Mouse (Mus musculus) heart, embryonic 16.5 days (tissue): ENCODE measurements around the gene Rassf3. TPM values are rescaled to one million over a fixed set of nuclear protein-coding genes. Genes with fewer than 3 reads are reported as not detected.

Experiments
- ATAC-seq: fragments of 200-750 bp; cut with Nextera tagmentation; replicated peaks from 2 replicates; pipeline ENCODE4 v1.8.0; 2017; ENCODE audit warnings: moderate number of reproducible peaks; ENCODE audit not compliant: insufficient read depth, low FRiP score; ENCODE audit errors: extremely low read depth
- H3K27ac ChIP-seq: fragments of 300-500 bp; sonication (generic); 2 replicates; pipeline ENCODE4 v1.5.1; 2014; ENCODE audit warnings: mild to moderate bottlenecking, low read length, control low read depth, moderate library complexity
- H3K27me3 ChIP-seq: fragments of 300-500 bp; sonication (generic); 2 replicates; pipeline ENCODE4 v1.6.1; 2014; ENCODE audit warnings: low read length, mixed read lengths; ENCODE audit not compliant: control insufficient read depth, insufficient read depth
- H3K36me3 ChIP-seq: fragments of 300-500 bp; sonication (generic); 2 replicates; pipeline ENCODE4 v1.6.1; 2014; ENCODE audit not compliant: control insufficient read depth, insufficient read depth
- H3K4me1 ChIP-seq: fragments of 300-500 bp; sonication (generic); 2 replicates; pipeline ENCODE4 v1.6.1; 2014; ENCODE audit warnings: low read length, mixed read lengths; ENCODE audit not compliant: control insufficient read depth, insufficient read depth
- H3K4me2 ChIP-seq: fragments of 300-500 bp; sonication (generic); 2 replicates; pipeline ENCODE4 v1.6.1; 2014; ENCODE audit warnings: low read depth, mild to moderate bottlenecking, control low read depth, low read length
- H3K4me3 ChIP-seq: fragments of 300-500 bp; sonication (generic); 2 replicates; pipeline ENCODE4 v1.5.1; 2014; ENCODE audit warnings: mild to moderate bottlenecking, control low read depth, low read length
- H3K9ac ChIP-seq: fragments of 300-500 bp; sonication (generic); 2 replicates; pipeline ENCODE4 v1.6.1; 2014; ENCODE audit warnings: low read length, control low read depth
- H3K9me3 ChIP-seq: fragments of 300-500 bp; sonication (generic); replicated peaks from 2 replicates; pipeline ENCODE4 v1.6.1; 2016; ENCODE audit warnings: low read length; ENCODE audit not compliant: control insufficient read depth
- WGBS: fragments of 180-500 bp; shearing (Covaris S2); extraction: QIAGEN DNeasy Blood & Tissue Kit; methylation state at CpG from one replicate; pipeline ENCODE4 v1.1.7; 2014; 5-methylcytosine and 5-hydroxymethylcytosine counted together
- polyA plus RNA-seq: library from polyadenylated mRNA; unstranded; fragments of >200 nt; fragmentation: Nextera tagmentation; extraction: Ambion mirVana; gene quantifications from 2 replicates; pipeline ENCODE4 v1.2.1, GENCODE M21; 2015

Gene Rassf3
- polyA plus RNA-seq, 1 experiment from 2014 or later: 24.1 TPM

DNA sequence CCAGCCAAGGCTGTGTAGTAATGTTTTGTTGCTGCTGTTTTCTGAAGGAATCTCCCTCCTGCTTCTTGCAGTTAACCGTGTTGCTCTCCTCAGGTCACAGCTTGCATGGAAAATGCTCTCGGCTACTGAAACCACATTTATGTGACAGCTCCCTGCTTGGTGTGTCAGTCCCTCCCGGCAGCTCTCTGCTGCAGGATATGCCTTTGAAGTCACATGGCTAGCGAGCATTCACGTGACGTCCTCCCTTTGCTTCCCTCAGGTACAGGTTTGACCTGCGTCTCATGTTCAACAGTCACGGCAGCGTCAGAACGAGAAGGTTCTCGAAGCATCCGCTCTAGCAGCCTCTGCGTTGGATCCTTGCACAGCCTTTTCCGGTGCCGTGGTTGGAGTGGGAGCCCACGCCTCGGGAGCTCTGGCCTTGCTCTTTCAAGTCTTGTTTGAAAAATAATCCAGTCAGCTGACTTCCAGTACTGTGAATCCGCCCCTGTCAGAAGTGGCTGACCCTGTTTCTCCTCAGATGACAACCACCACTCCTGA, 81.3 kb downstream of the Rassf3 start:
- WGBS: 74% methylated on average over 18 of the region's 18 CpGs
- Histone ChIP-seq H3K4me3 (no peak overlapping the region), H3K9ac (no peak overlapping the region), H3K4me1 (peaks cover 3% of the 10 kb centered on the region; the same call in 1 of the 2 replicates), H3K4me2 (no peak overlapping the region), H3K36me3 (peaks cover 51% of the 10 kb centered on the region), H3K27me3 (no peaks in the 10 kb centered on the region), H3K27ac (no peak overlapping the region), H3K9me3 (no peaks in the 10 kb centered on the region)
- no peak for ATAC-seq

DNA sequence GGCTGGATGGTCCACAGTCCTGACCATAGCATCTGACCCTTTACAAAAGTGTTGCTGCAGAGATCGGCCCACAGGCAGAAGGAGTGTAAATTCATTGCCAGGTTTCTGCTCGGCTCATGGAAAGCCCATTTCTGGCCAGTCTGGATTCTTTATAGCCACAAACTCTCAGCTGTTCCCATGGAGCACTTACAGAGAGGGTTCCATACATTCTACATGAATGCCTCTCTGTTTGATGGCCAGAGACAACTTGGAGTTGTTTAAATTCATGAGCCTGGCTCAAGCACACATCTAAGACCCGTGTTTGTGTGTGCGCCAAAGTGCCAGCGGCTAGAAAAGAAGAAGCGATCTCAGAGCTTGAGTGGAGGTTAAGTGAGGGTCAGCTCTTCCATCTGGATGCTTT, 81.9 kb downstream of the Rassf3 start:
- Histone ChIP-seq H3K4me1 (peaks cover 3% of the 10 kb centered on the region; the same call in 1 of the 2 replicates), H3K36me3 (peaks cover 55% of the 10 kb centered on the region), H3K9ac (no peak overlapping the region), H3K27ac (no peak overlapping the region), H3K27me3 (no peaks in the 10 kb centered on the region), H3K4me2 (no peak overlapping the region), H3K4me3 (no peak overlapping the region), H3K9me3 (no peaks in the 10 kb centered on the region)
- ATAC-seq: no peak
- 80% methylated on average over 6 of the region's 6 CpGs for WGBS

DNA sequence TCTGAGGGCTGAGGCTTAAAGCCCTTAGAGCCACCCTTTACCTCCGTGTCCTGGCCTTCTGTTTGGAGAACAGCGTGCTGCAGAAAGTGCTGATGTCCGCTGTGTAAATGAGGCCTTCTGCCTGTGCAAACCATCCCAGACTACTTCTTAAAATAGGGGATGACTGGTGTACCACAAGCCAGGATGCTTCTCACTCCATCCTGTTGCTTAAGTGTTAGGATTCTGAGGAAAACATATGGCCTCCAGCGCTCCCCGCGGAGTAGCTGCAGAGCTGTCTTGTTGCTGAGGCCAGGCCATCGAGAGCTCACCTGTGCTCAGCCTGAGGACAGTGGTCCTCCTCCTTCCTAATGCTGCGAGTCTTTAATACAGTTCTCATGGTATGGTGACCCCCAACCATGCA, 84.2 kb downstream of the Rassf3 start:
- Histone ChIP-seq H3K4me2 (no peak overlapping the region), H3K9me3 (no peaks in the 10 kb centered on the region), H3K27me3 (no peaks in the 10 kb centered on the region), H3K36me3 (peaks cover 68% of the 10 kb centered on the region), H3K9ac (no peak overlapping the region), H3K4me1 (peaks cover 3% of the 10 kb centered on the region; the same call in 1 of the 2 replicates), H3K4me3 (no peak overlapping the region), H3K27ac (no peak overlapping the region)
- no peak for ATAC-seq
- 93% methylated on average over 8 of the region's 8 CpGs for WGBS

DNA sequence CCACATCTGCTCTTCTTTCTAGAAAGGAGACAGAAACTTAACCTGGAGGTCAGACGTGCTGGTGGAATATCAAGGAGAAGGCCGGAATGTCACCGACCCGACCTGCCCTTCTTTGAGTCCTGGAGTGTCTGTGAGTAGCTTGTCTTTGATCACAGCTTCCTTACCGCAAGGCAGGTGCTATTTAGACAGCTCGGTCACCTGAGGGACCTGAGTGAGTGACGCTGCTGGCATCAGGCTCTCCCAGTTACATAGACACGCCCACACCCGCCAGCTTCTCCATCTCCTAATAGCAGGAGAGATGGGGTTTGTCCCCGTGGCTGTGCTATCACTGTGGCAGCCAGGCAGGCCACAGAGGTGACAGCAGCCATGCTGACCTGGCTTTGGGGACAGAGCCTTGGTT, 85.5 kb downstream of the Rassf3 start:
- Histone ChIP-seq H3K4me2 (no peak overlapping the region), H3K4me3 (no peak overlapping the region), H3K9ac (no peak overlapping the region), H3K4me1 (peaks cover 12% of the 10 kb centered on the region), H3K9me3 (no peaks in the 10 kb centered on the region), H3K27me3 (no peaks in the 10 kb centered on the region), H3K27ac (no peak overlapping the region), H3K36me3 (peaks cover 61% of the 10 kb centered on the region)
- no peak for ATAC-seq
- WGBS: 78% methylated on average over 10 of the region's 10 CpGs

GRCm38 (mm10) chr10:121386347-121386746, 89.8 kb downstream of the Rassf3 start:
- H3K4me1 ChIP-seq: peaks cover 9% of the 10 kb centered on the region
- no peak overlapping the region; the same call in 1 of the 2 replicates for H3K4me2 ChIP-seq
- H3K27me3 ChIP-seq: no peaks in the 10 kb centered on the region
- H3K27ac ChIP-seq: no peak overlapping the region
- ATAC-seq: no peak
- peaks cover 54% of the 10 kb centered on the region for H3K36me3 ChIP-seq
- H3K9me3 ChIP-seq: no peaks in the 10 kb centered on the region
- 29% methylated on average over 9 of the region's 9 CpGs for WGBS
- no peak overlapping the region for H3K4me3 ChIP-seq
- H3K9ac ChIP-seq: peak overlapping the region; percentile 49

GRCm38 (mm10) chr10:121385695-121386094, 90.5 kb downstream of the Rassf3 start:
- Histone ChIP-seq H3K27me3 (no peaks in the 10 kb centered on the region), H3K9me3 (no peaks in the 10 kb centered on the region), H3K4me2 (no peak overlapping the region), H3K36me3 (peaks cover 52% of the 10 kb centered on the region), H3K27ac (no peak overlapping the region), H3K4me3 (no peak overlapping the region), H3K9ac (no peak overlapping the region), H3K4me1 (peaks cover 9% of the 10 kb centered on the region)
- ATAC-seq: no peak
- 87% methylated on average over 6 of the region's 6 CpGs for WGBS

GRCm38 (mm10) chr10:121384710-121385109, 91.4 kb downstream of the Rassf3 start:
- no peak overlapping the region for H3K4me3 ChIP-seq
- peaks cover 9% of the 10 kb centered on the region for H3K4me1 ChIP-seq
- ATAC-seq: no peak
- no peaks in the 10 kb centered on the region for H3K27me3 ChIP-seq
- no peak overlapping the region for H3K9ac ChIP-seq
- no peaks in the 10 kb centered on the region for H3K9me3 ChIP-seq
- H3K36me3 ChIP-seq: peaks cover 52% of the 10 kb centered on the region
- 90% methylated on average over 13 of the region's 13 CpGs for WGBS
- H3K4me2 ChIP-seq: no peak overlapping the region
- H3K27ac ChIP-seq: no peak overlapping the region

- no peak overlapping the region for H3K9ac ChIP-seq
- H3K4me2 ChIP-seq: no peak overlapping the region
- WGBS: 83% methylated on average over 18 of the region's 18 CpGs
- H3K36me3 ChIP-seq: peaks cover 61% of the 10 kb centered on the region
- H3K4me1 ChIP-seq: peaks cover 6% of the 10 kb centered on the region
- no peaks in the 10 kb centered on the region for H3K27me3 ChIP-seq
- no peak for ATAC-seq
- no peak overlapping the region for H3K27ac ChIP-seq
- no peak overlapping the region for H3K4me3 ChIP-seq
- no peaks in the 10 kb centered on the region for H3K9me3 ChIP-seq
Observed at GRCm38 (mm10) chr10:121381280-121381679, 94.9 kb downstream of the Rassf3 start.

GRCm38 (mm10) chr10:121379387-121379786, 96.8 kb downstream of the Rassf3 start:
- Histone ChIP-seq H3K4me1 (no peaks in the 10 kb centered on the region; the same call in 1 of the 2 replicates), H3K27me3 (no peaks in the 10 kb centered on the region), H3K27ac (no peak overlapping the region), H3K4me3 (no peak overlapping the region), H3K36me3 (peaks cover 57% of the 10 kb centered on the region), H3K4me2 (no peak overlapping the region), H3K9ac (no peak overlapping the region), H3K9me3 (no peaks in the 10 kb centered on the region)
- 95% methylated on average over 3 of the region's 3 CpGs for WGBS
- no peak for ATAC-seq
